Mouse (Mus musculus) central nervous system, embryonic 11.5 days (tissue): ENCODE data around the gene Kmt2c. TPM values are rescaled to one million over a fixed set of nuclear protein-coding genes. Genes with fewer than 3 reads are reported as not detected.

Experiments used
- polyA plus RNA-seq: library from polyadenylated mRNA; depleted of rRNA; stranded (reverse); fragments of >200 nt; gene quantifications from 2 replicates; pipeline ENCODE4 v1.2.3, GENCODE M21; 2012; rRNA removed

The Kmt2c gene
- polyA plus RNA-seq: 29.6 and 34.0 TPM in 2 replicates

GRCm38 (mm10) chr5:25498346-25498820 is at the start of gene Kmt2c:
Kmt2c (minus strand) TSS chr5:25498783.

GRCm38 (mm10) chr5:25515767-25516166 is 17.2 kb upstream of the Kmt2c start, which contains the start of gene Cct8l1:
Cct8l1 (plus strand) TSS chr5:25516067.

DNA sequence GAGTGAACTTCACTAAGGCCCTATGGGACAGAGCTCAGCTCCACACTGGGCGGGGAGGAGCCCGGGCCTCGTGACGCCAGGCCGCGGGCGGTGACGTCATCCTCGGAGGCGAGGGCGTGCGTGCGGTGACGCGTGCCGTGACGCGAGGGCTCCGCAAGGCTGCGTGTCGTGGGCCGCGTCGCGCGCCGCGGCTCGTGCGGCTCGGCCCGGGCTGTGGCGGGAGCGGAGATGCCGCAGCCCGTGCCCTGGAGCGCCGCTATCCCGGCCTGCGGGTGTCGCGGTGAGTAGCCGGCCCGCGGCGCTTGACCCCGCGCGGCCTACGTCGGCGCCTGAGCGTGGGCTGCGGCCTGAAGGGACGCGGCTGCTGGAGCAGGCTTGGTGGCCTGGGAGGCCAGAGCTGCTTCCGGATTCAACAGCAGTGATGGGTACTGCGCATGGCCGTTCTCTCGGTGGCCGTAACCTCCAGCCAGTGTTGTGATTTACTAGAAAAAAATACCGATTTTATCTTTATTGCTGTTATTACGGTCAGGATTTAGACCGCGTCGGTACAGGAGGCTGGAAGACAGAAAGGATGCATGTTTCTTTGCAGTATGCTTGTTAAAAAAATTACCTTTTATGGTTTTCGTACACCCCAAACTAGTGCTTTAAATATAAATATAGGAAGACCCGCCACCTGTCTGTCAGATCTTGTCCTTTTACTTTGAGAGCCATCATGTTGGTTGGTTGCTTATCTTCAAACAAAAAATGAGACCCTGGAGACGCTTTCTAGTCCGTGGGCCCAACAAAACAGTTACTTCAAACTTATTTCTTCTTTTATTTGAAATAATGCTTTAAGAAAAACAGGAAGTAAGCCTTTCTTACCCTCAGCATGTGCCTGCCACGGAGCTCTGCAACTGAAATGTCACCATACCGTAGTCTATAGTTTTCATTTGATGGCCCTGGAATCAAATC is 275.6 kb downstream of the Kmt2c start, which contains the start of gene E130116L18Rik:
TSS of gene E130116L18Rik (minus strand) at position 402 of the 951 bp plus-strand sequence.

Other genes starting within 250 kb of the Kmt2c start
- not detected in 2 replicates for gene Cct8l1, start 17.3 kb upstream of the Kmt2c start, polyA plus RNA-seq
- gene Xrcc2, start 207.0 kb upstream of the Kmt2c start, polyA plus RNA-seq: 13.3 and 17.8 TPM in 2 replicates